Mouse (Mus musculus) spleen, adult 2 months (tissue): ENCODE data around the gene Ate1.

Experiments
- CTCF ChIP-seq: fragments of 200-500 bp; IDR thresholded peaks from 2 replicates; pipeline ENCODE4 v1.5.1; 2011; ENCODE audit warnings: mild to moderate bottlenecking, inconsistent platforms; ENCODE audit not compliant: insufficient read depth, insufficient read length, insufficient replicate concordance; ENCODE audit errors: extremely low read depth
- POLR2A ChIP-seq: fragments of 200-500 bp; IDR thresholded peaks from 2 replicates; pipeline ENCODE4 v1.6.1; 2011; ENCODE audit warnings: low read depth, low read length, inconsistent platforms

DNA sequence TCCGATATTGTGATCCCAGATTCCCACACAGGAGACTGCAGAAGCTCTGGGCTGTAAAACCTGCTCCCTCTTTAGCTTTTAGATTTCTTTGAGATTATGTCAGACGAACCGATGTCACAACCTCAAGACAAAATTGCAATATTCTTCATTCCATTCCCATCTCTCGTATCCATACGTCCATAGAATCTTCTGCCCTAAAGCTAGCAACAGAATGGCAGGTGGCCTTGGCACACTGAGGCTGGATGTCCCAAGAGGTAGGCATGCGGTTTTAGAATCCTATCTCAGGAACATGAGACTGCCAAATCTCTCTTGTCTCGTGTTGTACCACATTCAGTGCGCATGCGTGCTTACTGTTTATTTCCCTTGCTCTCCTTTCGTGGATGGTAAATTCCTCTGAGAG, 154.5 kb downstream of the Ate1 start:
- no peak for TF ChIP-seq CTCF
- TF ChIP-seq POLR2A, result no peak
